In genomic region chr12:91063337-91064015, GRCm38 (mm10) we compare ENCODE assay signal across 25 mouse cellular contexts.
DNase-seq lines count a peak whose midpoint lies in the region; ATAC-seq lines count a peak whose summit lies in the region.
"Had no signal": no experiment of that assay in that cellular context is flagged by ENCODE, and none has a peak within 500 bp of the region (broad histone marks: within the 10 kb centered on the region; RNA-seq: fewer than 3 reads in every experiment).

No protein-coding gene starts in this region.

- H3K4me2 ChIP-seq in lung, embryonic 16.5 days (ENCODE audit: low read depth, low read length): no peak overlapping the region
- H3K4me2 ChIP-seq in heart, embryonic 11.5 days: no peak overlapping the region
- no peak overlapping the region for H3K4me2 ChIP-seq in heart, embryonic 14.5 days (ENCODE audit: low read length)
- H3K4me2 ChIP-seq: kidney, embryonic 15.5 days; limb, embryonic 12.5 days; liver, embryonic 15.5 days; midbrain, embryonic 13.5 days had no signal

- H3K9ac ChIP-seq in lung, embryonic 16.5 days (ENCODE audit: low read length): no peak overlapping the region
- H3K9ac ChIP-seq in heart, embryonic 11.5 days (ENCODE audit: low read depth, low read length): no peak overlapping the region
- no peak overlapping the region for H3K9ac ChIP-seq in heart, embryonic 14.5 days (ENCODE audit: low read length)
- H3K9ac ChIP-seq: kidney, embryonic 15.5 days; limb, embryonic 12.5 days; liver, embryonic 15.5 days; midbrain, embryonic 13.5 days had no signal

- H3K4me1 ChIP-seq in lung, embryonic 16.5 days (replicated peaks; ENCODE audit: control insufficient read depth, insufficient read depth, low read length): peaks cover 8% of the 10 kb centered on the region
- peaks cover 3% of the 10 kb centered on the region; the same call in 1 of the 2 replicates for H3K4me1 ChIP-seq in heart, embryonic 11.5 days (ENCODE audit: control insufficient read depth, insufficient read depth, low read length)
- peaks cover 4 to 27% of the 10 kb centered on the region in 2 experiments for H3K4me1 ChIP-seq in heart, embryonic 14.5 days (ENCODE audit: control insufficient read depth in 2 of 2, insufficient read depth in 2 of 2, low read length in 2 of 2)
- H3K4me1 ChIP-seq: kidney, embryonic 15.5 days; limb, embryonic 12.5 days; liver, embryonic 15.5 days had no signal

- WGBS in lung, embryonic 16.5 days: 78% methylated on average over 4 of the region's 4 CpGs
- WGBS in heart, embryonic 11.5 days (ENCODE audit: insufficient replicate concordance): 69% methylated on average over 4 of the region's 4 CpGs
- 39% methylated on average over 4 of the region's 4 CpGs for WGBS in heart, embryonic 14.5 days

- H3K36me3 ChIP-seq in lung, embryonic 16.5 days (ENCODE audit: control insufficient read depth, insufficient read depth, low read length): no peaks in the 10 kb centered on the region
- no peaks in the 10 kb centered on the region for H3K36me3 ChIP-seq in heart, embryonic 11.5 days (ENCODE audit: control insufficient read depth, insufficient read depth, low read length)
- no peaks in the 10 kb centered on the region for H3K36me3 ChIP-seq in heart, embryonic 14.5 days (ENCODE audit: control insufficient read depth, insufficient read depth, low read length)
- H3K36me3 ChIP-seq: kidney, embryonic 15.5 days; limb, embryonic 12.5 days; liver, embryonic 15.5 days; midbrain, embryonic 13.5 days had no signal

- peak overlapping the region; percentile 58 for H3K27ac ChIP-seq in lung, embryonic 16.5 days (ENCODE audit: low read length)
- no peak overlapping the region for H3K27ac ChIP-seq in heart, embryonic 11.5 days (ENCODE audit: low read depth, low read length)
- H3K27ac ChIP-seq in heart, embryonic 14.5 days (replicated peaks in 1 of 2; ENCODE audit: control insufficient read depth in 1 of 2, insufficient read depth in 1 of 2, low read depth in 2 of 2, low read length in 2 of 2): peak overlapping the region; percentile 65 to 67
- H3K27ac ChIP-seq: gastrocnemius, adult 2 months; kidney, embryonic 15.5 days; limb, embryonic 12.5 days; liver, embryonic 15.5 days; midbrain, embryonic 13.5 days had no signal

- ATAC-seq in lung, embryonic 16.5 days (ENCODE audit: low read depth): no peak
- ATAC-seq in heart, embryonic 11.5 days (replicated peaks; ENCODE audit: insufficient number of reproducible peaks, low FRiP score, low TSS enrichment): peak; percentile 59; the same call in 1 of the 2 replicates
- ATAC-seq in heart, embryonic 14.5 days (ENCODE audit: insufficient number of reproducible peaks, insufficient read depth, low FRiP score, low read depth): peak; percentile 83
- ATAC-seq: hindbrain, embryonic 16.5 days; midbrain, embryonic 13.5 days had no signal

- H3K4me3 ChIP-seq in lung, embryonic 16.5 days (ENCODE audit: low read length): no peak overlapping the region
- H3K4me3 ChIP-seq in heart, embryonic 11.5 days (ENCODE audit: low read depth, low read length): no peak overlapping the region
- H3K4me3 ChIP-seq in heart, embryonic 14.5 days (ENCODE audit: control insufficient read depth in 1 of 2, insufficient read depth in 1 of 2, low read depth in 1 of 2, low read length in 2 of 2): no peak overlapping the region
- H3K4me3 ChIP-seq: erythroblast, embryonic 14.5 days; gastrocnemius, adult 2 months; kidney, embryonic 15.5 days; limb, embryonic 12.5 days; liver, embryonic 15.5 days; midbrain, embryonic 13.5 days had no signal

- DNase-seq in lung, adult 18-20 months: no peak
- DNase-seq in heart, postnatal 36 days: peak; percentile 21 to 24
- DNase-seq in gastrocnemius, postnatal 25 days: no peak
- DNase-seq in left cerebral cortex, adult 9 months (ENCODE audit: low spot score in 2 of 2): no peak
- DNase-seq: adrenal gland, postnatal 25 days; B cell, adult 2 months; cerebellum, adult 11-12 months; cerebellum, adult 9-11 months; gastrocnemius, adult 2 months; kidney, adult 18-20 months; kidney, postnatal 25 days; lung, postnatal 14 days; retina, postnatal 1 day; right cerebral cortex, postnatal 25 days; thymus, adult 2 months; thymus, postnatal 4 days had no signal

- H3K9me3 ChIP-seq in lung, embryonic 16.5 days (ENCODE audit: control insufficient read depth, low read length): no peaks in the 10 kb centered on the region
- H3K9me3 ChIP-seq in heart, embryonic 11.5 days (replicated peaks; ENCODE audit: control insufficient read depth, low read length): no peaks in the 10 kb centered on the region
- no peaks in the 10 kb centered on the region for H3K9me3 ChIP-seq in heart, embryonic 14.5 days (ENCODE audit: control insufficient read depth, low read length)
- H3K9me3 ChIP-seq: kidney, embryonic 15.5 days; limb, embryonic 12.5 days; liver, embryonic 15.5 days; midbrain, embryonic 13.5 days had no signal

- intact Hi-C loops in heart, postnatal 36 days (cut with DNase I): no loop called here

- no peaks in the 10 kb centered on the region for H3K27me3 ChIP-seq in lung, embryonic 16.5 days (ENCODE audit: control insufficient read depth, insufficient read depth, low read depth, low read length)
- no peaks in the 10 kb centered on the region for H3K27me3 ChIP-seq in heart, embryonic 11.5 days (ENCODE audit: control insufficient read depth, insufficient read depth, low read length)
- H3K27me3 ChIP-seq in heart, embryonic 14.5 days (ENCODE audit: control insufficient read depth, insufficient read depth, low read length): no peaks in the 10 kb centered on the region
- H3K27me3 ChIP-seq: kidney, embryonic 15.5 days; limb, embryonic 12.5 days; liver, embryonic 15.5 days; midbrain, embryonic 13.5 days had no signal

Comparison
In these comparisons a context has a peak if more than half of its experiments do, and no peak if none do; other contexts are left out.
1. DNase-seq: peak in heart, postnatal 36 days (2 of 2); none in lung, adult 18-20 months (0 of 2), gastrocnemius, postnatal 25 days (single experiment) and left cerebral cortex, adult 9 months (0 of 2).